Mouse (Mus musculus): ENCODE measurements around the gene Zfyve1. TPM values are rescaled to one million over a fixed set of nuclear protein-coding genes. Genes with fewer than 3 reads are reported as not detected.

The Zfyve1 gene
- total and polyA plus RNA-seq, 2 experiments from 2014 or later, result 10.5 to 18.0 TPM

- H3K36me3 ChIP-seq (replicated peaks; ENCODE audit: control insufficient read depth, insufficient read depth, low read length), result peaks cover 59% of the 10 kb centered on the region
Measured at GRCm38 (mm10) chr12:83544791-83545190, 52.2 kb downstream of the Zfyve1 start.

GRCm38 (mm10) chr12:83543997-83544396 is 53.0 kb downstream of the Zfyve1 start:
- peaks cover 64% of the 10 kb centered on the region for H3K36me3 ChIP-seq (replicated peaks; ENCODE audit: control insufficient read depth, insufficient read depth, low read length)
- WGBS, result 82% methylated on average over 7 of the region's 7 CpGs

More at GRCm38 (mm10) chr12:83544791-83545190, 52.2 kb downstream of the Zfyve1 start:
- no peak for TF ChIP-seq EP300 (IDR thresholded peaks at IDR 0.05; ENCODE audit: low read depth)
- no peak for TF ChIP-seq CTCF (IDR thresholded peaks at IDR 0.05; ENCODE audit: low read depth)
- Histone ChIP-seq H3K4me1 (ENCODE audit: control insufficient read depth, insufficient read depth) (no peaks in the 10 kb centered on the region), H3K27ac (ENCODE audit: low read depth) (no peak overlapping the region), H3K9me3 (replicated peaks; ENCODE audit: control insufficient read depth, low read length) (no peaks in the 10 kb centered on the region), H3K4me3 (ENCODE audit: low read depth, low read length) (no peak overlapping the region), H3K4me2 (ENCODE audit: low read depth, low read length) (no peak overlapping the region), H3K27me3 (ENCODE audit: control insufficient read depth, insufficient read depth, low read length) (no peaks in the 10 kb centered on the region), H3K9ac (replicated peaks; ENCODE audit: low read depth, low read length) (no peak overlapping the region)
- no peak for ATAC-seq (ENCODE audit: insufficient read depth, low read depth)
- DNase-seq (ENCODE audit: low spot score), result no peak

GRCm38 (mm10) chr12:83536039-83536438 is 61.0 kb downstream of the Zfyve1 start:
- Histone ChIP-seq H3K4me2 (ENCODE audit: low read depth, low read length) (no peak overlapping the region), H3K9me3 (replicated peaks; ENCODE audit: control insufficient read depth, low read length) (no peaks in the 10 kb centered on the region), H3K9ac (replicated peaks; ENCODE audit: low read depth, low read length) (no peak overlapping the region), H3K36me3 (replicated peaks; ENCODE audit: control insufficient read depth, insufficient read depth, low read length) (peaks cover 59% of the 10 kb centered on the region), H3K4me1 (ENCODE audit: control insufficient read depth, insufficient read depth) (no peaks in the 10 kb centered on the region), H3K4me3 (ENCODE audit: low read depth, low read length) (no peak overlapping the region), H3K27ac (ENCODE audit: low read depth) (no peak overlapping the region), H3K27me3 (ENCODE audit: control insufficient read depth, insufficient read depth, low read length) (no peaks in the 10 kb centered on the region)
- no peak for DNase-seq (ENCODE audit: low spot score)
- ATAC-seq (ENCODE audit: insufficient read depth, low read depth), result no peak
- TF ChIP-seq CTCF (IDR thresholded peaks at IDR 0.05; ENCODE audit: low read depth) (no peak), EP300 (IDR thresholded peaks at IDR 0.05; ENCODE audit: low read depth) (no peak)
- WGBS, result 58% methylated on average over 9 of the region's 9 CpGs

More at GRCm38 (mm10) chr12:83543997-83544396, 53.0 kb downstream of the Zfyve1 start:
- TF ChIP-seq EP300 (IDR thresholded peaks at IDR 0.05; ENCODE audit: low read depth), result no peak
- TF ChIP-seq CTCF (IDR thresholded peaks at IDR 0.05; ENCODE audit: low read depth), result no peak
- ATAC-seq (ENCODE audit: insufficient read depth, low read depth) (no peak), DNase-seq (ENCODE audit: low spot score) (no peak)
- Histone ChIP-seq H3K9ac (replicated peaks; ENCODE audit: low read depth, low read length) (no peak overlapping the region), H3K9me3 (replicated peaks; ENCODE audit: control insufficient read depth, low read length) (no peaks in the 10 kb centered on the region), H3K27ac (ENCODE audit: low read depth) (no peak overlapping the region), H3K4me1 (ENCODE audit: control insufficient read depth, insufficient read depth) (no peaks in the 10 kb centered on the region), H3K27me3 (ENCODE audit: control insufficient read depth, insufficient read depth, low read length) (no peaks in the 10 kb centered on the region), H3K4me3 (ENCODE audit: low read depth, low read length) (no peak overlapping the region), H3K4me2 (ENCODE audit: low read depth, low read length) (no peak overlapping the region)

- no peak for DNase-seq (ENCODE audit: low spot score)
- no peak for ATAC-seq (ENCODE audit: insufficient read depth, low read depth)
- H3K4me2 ChIP-seq (ENCODE audit: low read depth, low read length), result no peak overlapping the region
Measured at GRCm38 (mm10) chr12:83535428-83535827, 61.6 kb downstream of the Zfyve1 start.

GRCm38 (mm10) chr12:83534190-83534589 is 62.8 kb downstream of the Zfyve1 start:
- WGBS, result 73% methylated on average over 3 of the region's 3 CpGs
- H3K36me3 ChIP-seq (replicated peaks; ENCODE audit: control insufficient read depth, insufficient read depth, low read length), result peaks cover 53% of the 10 kb centered on the region
- TF ChIP-seq EP300 (IDR thresholded peaks at IDR 0.05; ENCODE audit: low read depth) (no peak), CTCF (IDR thresholded peaks at IDR 0.05; ENCODE audit: low read depth) (no peak)

More at GRCm38 (mm10) chr12:83535428-83535827, 61.6 kb downstream of the Zfyve1 start:
- Histone ChIP-seq H3K4me3 (ENCODE audit: low read depth, low read length) (no peak overlapping the region), H3K27ac (ENCODE audit: low read depth) (no peak overlapping the region), H3K27me3 (ENCODE audit: control insufficient read depth, insufficient read depth, low read length) (no peaks in the 10 kb centered on the region), H3K9me3 (replicated peaks; ENCODE audit: control insufficient read depth, low read length) (no peaks in the 10 kb centered on the region), H3K4me1 (ENCODE audit: control insufficient read depth, insufficient read depth) (no peaks in the 10 kb centered on the region), H3K9ac (replicated peaks; ENCODE audit: low read depth, low read length) (no peak overlapping the region), H3K36me3 (replicated peaks; ENCODE audit: control insufficient read depth, insufficient read depth, low read length) (peaks cover 59% of the 10 kb centered on the region)
- TF ChIP-seq EP300 (IDR thresholded peaks at IDR 0.05; ENCODE audit: low read depth), result no peak
- no peak for TF ChIP-seq CTCF (IDR thresholded peaks at IDR 0.05; ENCODE audit: low read depth)
- WGBS, result 86% methylated on average over 11 of the region's 11 CpGs

GRCm38 (mm10) chr12:83532966-83533365 is 64.1 kb downstream of the Zfyve1 start:
- no peak for DNase-seq (ENCODE audit: low spot score)
- ATAC-seq (ENCODE audit: insufficient read depth, low read depth), result peak; percentile 62; the same call in 1 of the 2 replicates
- no peaks in the 10 kb centered on the region for H3K9me3 ChIP-seq (replicated peaks; ENCODE audit: control insufficient read depth, low read length)

More at GRCm38 (mm10) chr12:83534190-83534589, 62.8 kb downstream of the Zfyve1 start:
- DNase-seq (ENCODE audit: low spot score) (no peak), ATAC-seq (ENCODE audit: insufficient read depth, low read depth) (no peak)
- Histone ChIP-seq H3K27ac (ENCODE audit: low read depth) (no peak overlapping the region), H3K9ac (replicated peaks; ENCODE audit: low read depth, low read length) (no peak overlapping the region), H3K9me3 (replicated peaks; ENCODE audit: control insufficient read depth, low read length) (no peaks in the 10 kb centered on the region), H3K4me2 (ENCODE audit: low read depth, low read length) (no peak overlapping the region), H3K4me1 (ENCODE audit: control insufficient read depth, insufficient read depth) (no peaks in the 10 kb centered on the region), H3K4me3 (ENCODE audit: low read depth, low read length) (no peak overlapping the region), H3K27me3 (ENCODE audit: control insufficient read depth, insufficient read depth, low read length) (no peaks in the 10 kb centered on the region)

More at GRCm38 (mm10) chr12:83532966-83533365, 64.1 kb downstream of the Zfyve1 start:
- Histone ChIP-seq H3K27me3 (ENCODE audit: control insufficient read depth, insufficient read depth, low read length) (no peaks in the 10 kb centered on the region), H3K27ac (ENCODE audit: low read depth) (no peak overlapping the region), H3K4me1 (ENCODE audit: control insufficient read depth, insufficient read depth) (no peaks in the 10 kb centered on the region), H3K4me2 (ENCODE audit: low read depth, low read length) (no peak overlapping the region), H3K4me3 (ENCODE audit: low read depth, low read length) (no peak overlapping the region), H3K36me3 (replicated peaks; ENCODE audit: control insufficient read depth, insufficient read depth, low read length) (peaks cover 44% of the 10 kb centered on the region), H3K9ac (replicated peaks; ENCODE audit: low read depth, low read length) (no peak overlapping the region)
- TF ChIP-seq EP300 (IDR thresholded peaks at IDR 0.05; ENCODE audit: low read depth), result no peak
- 48% methylated on average over 3 of the region's 3 CpGs for WGBS

All from heart, postnatal 0 days (tissue).